Comparison of ENCODE assay signal across 8 mouse cellular contexts in the genomic region with DNA sequence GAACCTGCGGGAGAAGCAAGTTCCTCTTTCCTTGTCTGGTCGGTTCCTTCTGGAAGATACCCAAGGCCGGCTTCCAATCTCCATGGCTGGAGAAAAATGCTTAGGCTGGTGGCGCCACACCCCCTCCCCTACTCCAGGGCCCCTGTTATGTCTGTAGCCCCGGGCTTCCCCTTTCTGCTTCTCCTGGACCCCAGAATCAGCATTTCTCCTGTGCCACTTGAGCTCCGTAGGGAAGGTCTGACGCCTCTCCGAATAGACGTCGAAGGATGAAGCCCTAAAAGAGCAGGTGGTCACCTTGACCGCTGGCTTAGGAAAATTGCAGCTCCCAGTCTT. TPM values are rescaled to one million over a fixed set of nuclear protein-coding genes. Genes with fewer than 3 reads are reported as not detected.
A peak's percentile ranks its signal among the peaks of the same experiment; 100 is the strongest.
DNase-seq lines count a peak whose midpoint lies in the region; ATAC-seq and TF ChIP-seq lines count a peak whose summit lies in the region.

No protein-coding gene starts in this region.

- H3K9me3 ChIP-seq in liver, embryonic 15.5 days (replicated peaks): no peaks in the 10 kb centered on the region

- 7% methylated on average over 11 of the region's 11 CpGs for WGBS in liver, embryonic 15.5 days (ENCODE audit: insufficient replicate concordance)

- TF ChIP-seq CTCF in testis, adult 2 months (IDR thresholded peaks at IDR 0.05; ENCODE audit: control insufficient read depth, insufficient read depth, insufficient replicate concordance, low read depth, low read length): no peak

- H3K27me3 ChIP-seq in testis, adult 2 months (ENCODE audit: control insufficient read depth, insufficient read depth, low read length): no peaks in the 10 kb centered on the region
- H3K27me3 ChIP-seq in liver, embryonic 15.5 days: peaks cover 71% of the 10 kb centered on the region

- DNase-seq in frontal cortex, postnatal 25 days (ENCODE audit: low spot score in 2 of 2): peak; percentile 9 to 14
- DNase-seq in frontal cortex, postnatal 10 days (ENCODE audit: low spot score in 2 of 2): no peak
- DNase-seq in testis, postnatal 10 days (ENCODE audit: low spot score): no peak
- no peak for DNase-seq in urinary bladder, postnatal 25 days (ENCODE audit: low spot score)
- no peak for DNase-seq in right cerebral cortex, postnatal 14 days
- no peak for DNase-seq in layer of hippocampus, adult 9-11 months

- no peak for TF ChIP-seq POLR2A in testis, adult 2 months (IDR thresholded peaks at IDR 0.05; ENCODE audit: control insufficient read depth, low read depth, low read length)

- H3K9ac ChIP-seq in liver, embryonic 15.5 days: peak overlapping the region; percentile 49

- ATAC-seq in liver, embryonic 15.5 days (ENCODE audit: insufficient read depth): peak; percentile 12; the same call in 1 of the 2 replicates

- peak overlapping the region; percentile 78 for H3K4me3 ChIP-seq in testis, adult 2 months (ENCODE audit: control insufficient read depth, low read depth, low read length)
- peak overlapping the region; percentile 59 for H3K4me3 ChIP-seq in liver, embryonic 15.5 days (replicated peaks)

- no peaks in the 10 kb centered on the region for H3K36me3 ChIP-seq in testis, adult 2 months (ENCODE audit: control insufficient read depth, insufficient read depth, low read length)
- H3K36me3 ChIP-seq in liver, embryonic 15.5 days (replicated peaks): no peaks in the 10 kb centered on the region

- peak overlapping the region; percentile 76 for H3K4me2 ChIP-seq in liver, embryonic 15.5 days

- H3K27ac ChIP-seq in testis, adult 2 months (ENCODE audit: control insufficient read depth, insufficient read depth, low read depth, low read length): no peak overlapping the region
- no peak overlapping the region for H3K27ac ChIP-seq in liver, embryonic 15.5 days (replicated peaks)

- H3K4me1 ChIP-seq in testis, adult 2 months (ENCODE audit: control insufficient read depth, insufficient read depth, low read length): peaks cover 10% of the 10 kb centered on the region
- peaks cover 37% of the 10 kb centered on the region for H3K4me1 ChIP-seq in liver, embryonic 15.5 days (replicated peaks)

RNA-seq across cellular contexts. Expression of a gene that starts 0.4 kb away (rescaled TPM):
- 6.7 and 7.5 TPM in 2 replicates for polyA plus RNA-seq in testis, adult 2 months (2012; rRNA removed)
- polyA plus RNA-seq in liver, embryonic 15.5 days (2015; fragmentation: Nextera tagmentation; extraction: Ambion mirVana): 6.6 and 7.2 TPM in 2 replicates

RNA-seq across cellular contexts. Expression of a gene that starts 34.1 kb away (rescaled TPM):
- polyA plus RNA-seq in testis, adult 2 months (2012; rRNA removed): 0.06 TPM in 1 of 2 replicates, not detected in the other
- 0.55 and 0.56 TPM in 2 replicates for polyA plus RNA-seq in liver, embryonic 15.5 days (2015; fragmentation: Nextera tagmentation; extraction: Ambion mirVana)

Comparison
In these comparisons a context has a peak if more than half of its experiments do, and no peak if none do; other contexts are left out.
1. DNase-seq: peak in frontal cortex, postnatal 25 days (2 of 2); none in frontal cortex, postnatal 10 days (0 of 2), testis, postnatal 10 days (single experiment), urinary bladder, postnatal 25 days (single experiment), right cerebral cortex, postnatal 14 days (single experiment) and layer of hippocampus, adult 9-11 months (single experiment).